Mouse (Mus musculus): Measurements from ENCODE around the gene Rnase4. TPM values are rescaled to one million over a fixed set of nuclear protein-coding genes. Genes with fewer than 3 reads are reported as not detected.
"Not testable (repeated sequence)": the region's sequence is repeated elsewhere in the genome, so short reads cannot be mapped to it uniquely, and the experiment has no call there.

The Rnase4 gene
- polyA plus RNA-seq, 1 experiment from 2014 or later: 26.3 TPM

GRCm38 (mm10) chr14:51089674-51090076 is 1.2 kb upstream of the Rnase4 start:
- H3K27ac ChIP-seq: peak overlapping the region; percentile 87
- peak overlapping the region; percentile 88 for H3K4me2 ChIP-seq
- peak overlapping the region; percentile 59 for H3K9ac ChIP-seq
- under 1% methylated on average over 15 of the region's 15 CpGs for WGBS
- peak overlapping the region; percentile 89 for H3K4me3 ChIP-seq
- no peaks in the 10 kb centered on the region for H3K36me3 ChIP-seq
- H3K9me3 ChIP-seq (replicated peaks): no peaks in the 10 kb centered on the region
- no peaks in the 10 kb centered on the region for H3K27me3 ChIP-seq
- ATAC-seq (replicated peaks; ENCODE audit: insufficient number of reproducible peaks, insufficient read depth, low FRiP score, low read depth): no peak
- H3K4me1 ChIP-seq (replicated peaks): peaks cover 19% of the 10 kb centered on the region; the same call in 1 of the 2 replicates

- H3K9me3 ChIP-seq (replicated peaks): no peaks in the 10 kb centered on the region
- H3K4me1 ChIP-seq (replicated peaks): peaks cover 19% of the 10 kb centered on the region; the same call in 1 of the 2 replicates
- peak overlapping the region; percentile 88 for H3K4me2 ChIP-seq
- H3K27me3 ChIP-seq: no peaks in the 10 kb centered on the region
- H3K27ac ChIP-seq: peak overlapping the region; percentile 87
- peak overlapping the region; percentile 89 for H3K4me3 ChIP-seq
- ATAC-seq (replicated peaks; ENCODE audit: insufficient number of reproducible peaks, insufficient read depth, low FRiP score, low read depth): peak; percentile 24; the same call in 1 of the 2 replicates
- no peaks in the 10 kb centered on the region for H3K36me3 ChIP-seq
- WGBS: under 1% methylated on average over 27 of the region's 27 CpGs
- H3K9ac ChIP-seq: peak overlapping the region; percentile 59
Observed at GRCm38 (mm10) chr14:51090077-51090781, 648 bp upstream of the Rnase4 start.

- Histone ChIP-seq H3K9me3 (replicated peaks) (no peaks in the 10 kb centered on the region), H3K27me3 (no peaks in the 10 kb centered on the region), H3K4me1 (replicated peaks) (peaks cover 21% of the 10 kb centered on the region; the same call in 1 of the 2 replicates), H3K27ac (peak overlapping the region; percentile 42; the same call in 1 of the 2 replicates), H3K4me2 (peak overlapping the region; percentile 88), H3K36me3 (no peaks in the 10 kb centered on the region), H3K9ac (no peak overlapping the region), H3K4me3 (peak overlapping the region; percentile 89; the same call in 1 of the 2 replicates)
- WGBS: 59% methylated on average over 8 of the region's 8 CpGs
- ATAC-seq (replicated peaks; ENCODE audit: insufficient number of reproducible peaks, insufficient read depth, low FRiP score, low read depth): no peak
Observed at GRCm38 (mm10) chr14:51092073-51092620, 1.3 kb downstream of the Rnase4 start.

GRCm38 (mm10) chr14:51093496-51093895 is 2.6 kb downstream of the Rnase4 start:
- ATAC-seq (replicated peaks; ENCODE audit: insufficient number of reproducible peaks, insufficient read depth, low FRiP score, low read depth): no peak
- no peak overlapping the region for H3K27ac ChIP-seq
- WGBS: 24% methylated on average over 3 of the region's 3 CpGs

GRCm38 (mm10) chr14:51094096-51094875 is 3.4 kb downstream of the Rnase4 start:
- 74% methylated on average over 5 of the region's 5 CpGs for WGBS
- ATAC-seq (replicated peaks; ENCODE audit: insufficient number of reproducible peaks, insufficient read depth, low FRiP score, low read depth): no peak
- Histone ChIP-seq H3K36me3 (no peaks in the 10 kb centered on the region), H3K4me3 (no peak overlapping the region), H3K9me3 (replicated peaks) (no peaks in the 10 kb centered on the region), H3K4me1 (replicated peaks) (peaks cover 18% of the 10 kb centered on the region; the same call in 1 of the 2 replicates), H3K4me2 (no peak overlapping the region), H3K9ac (no peak overlapping the region), H3K27me3 (no peaks in the 10 kb centered on the region), H3K27ac (no peak overlapping the region; the same call in 1 of the 2 replicates)

More at GRCm38 (mm10) chr14:51093496-51093895, 2.6 kb downstream of the Rnase4 start:
- Histone ChIP-seq H3K36me3 (no peaks in the 10 kb centered on the region), H3K4me2 (0 out of 2 replicates have a peak overlapping the region, but pooled peaks have one; percentile 4), H3K27me3 (no peaks in the 10 kb centered on the region), H3K9ac (no peak overlapping the region), H3K4me3 (no peak overlapping the region), H3K9me3 (replicated peaks) (no peaks in the 10 kb centered on the region), H3K4me1 (replicated peaks) (peaks cover 18% of the 10 kb centered on the region; the same call in 1 of the 2 replicates)

GRCm38 (mm10) chr14:51094921-51095320 is 4.0 kb downstream of the Rnase4 start:
- no peaks in the 10 kb centered on the region for H3K36me3 ChIP-seq
- no peak overlapping the region for H3K4me2 ChIP-seq
- no peak overlapping the region for H3K4me3 ChIP-seq
- no peak overlapping the region for H3K27ac ChIP-seq
- 60% methylated on average over 9 of the region's 9 CpGs for WGBS
- H3K9ac ChIP-seq: no peak overlapping the region
- no peak for ATAC-seq (replicated peaks; ENCODE audit: insufficient number of reproducible peaks, insufficient read depth, low FRiP score, low read depth)
- no peaks in the 10 kb centered on the region for H3K27me3 ChIP-seq
- no peaks in the 10 kb centered on the region for H3K9me3 ChIP-seq (replicated peaks)
- peaks cover 18% of the 10 kb centered on the region; the same call in 1 of the 2 replicates for H3K4me1 ChIP-seq (replicated peaks)

- no peaks in the 10 kb centered on the region for H3K36me3 ChIP-seq
- H3K9me3 ChIP-seq (replicated peaks): no peaks in the 10 kb centered on the region
- no peak for ATAC-seq (replicated peaks; ENCODE audit: insufficient number of reproducible peaks, insufficient read depth, low FRiP score, low read depth)
- no peak overlapping the region for H3K9ac ChIP-seq
- no peak overlapping the region for H3K4me2 ChIP-seq
- WGBS: 61% methylated on average over 9 of the region's 9 CpGs
- H3K4me3 ChIP-seq: no peak overlapping the region
- peaks cover 18% of the 10 kb centered on the region; the same call in 1 of the 2 replicates for H3K4me1 ChIP-seq (replicated peaks)
- no peaks in the 10 kb centered on the region for H3K27me3 ChIP-seq
- H3K27ac ChIP-seq: no peak overlapping the region
Observed at GRCm38 (mm10) chr14:51095736-51096524, 5.1 kb downstream of the Rnase4 start.

DNA sequence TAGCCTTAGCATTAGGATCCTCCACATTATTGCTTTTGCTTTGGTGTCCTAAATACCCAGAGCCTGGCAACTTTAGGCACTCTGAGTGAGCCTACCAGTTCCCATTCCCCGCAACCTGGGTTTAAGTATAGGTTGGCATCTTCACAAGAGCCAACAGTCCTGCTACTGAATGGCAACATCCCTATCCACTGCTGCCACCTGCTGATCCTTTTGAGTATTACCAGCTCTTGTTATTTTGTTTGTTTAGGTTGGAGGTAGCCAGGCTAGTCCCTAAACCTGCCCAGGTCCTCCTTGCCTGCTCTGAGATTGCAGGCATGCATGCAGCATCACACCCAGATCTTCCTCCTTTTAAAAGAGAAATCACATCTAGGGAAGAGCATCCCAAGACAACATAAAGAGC is 7.4 kb downstream of the Rnase4 start:
- not testable (repeated sequence) for H3K36me3 ChIP-seq; H3K27ac ChIP-seq; H3K4me1 ChIP-seq (replicated peaks); H3K9ac ChIP-seq; H3K4me3 ChIP-seq; H3K27me3 ChIP-seq; H3K4me2 ChIP-seq; H3K9me3 ChIP-seq (replicated peaks)
- ATAC-seq (replicated peaks; ENCODE audit: insufficient number of reproducible peaks, insufficient read depth, low FRiP score, low read depth): 0 out of 2 replicates have a peak, but pooled peaks have one; percentile 6
- 35% methylated on average over 1 of the region's 1 CpGs for WGBS

DNA sequence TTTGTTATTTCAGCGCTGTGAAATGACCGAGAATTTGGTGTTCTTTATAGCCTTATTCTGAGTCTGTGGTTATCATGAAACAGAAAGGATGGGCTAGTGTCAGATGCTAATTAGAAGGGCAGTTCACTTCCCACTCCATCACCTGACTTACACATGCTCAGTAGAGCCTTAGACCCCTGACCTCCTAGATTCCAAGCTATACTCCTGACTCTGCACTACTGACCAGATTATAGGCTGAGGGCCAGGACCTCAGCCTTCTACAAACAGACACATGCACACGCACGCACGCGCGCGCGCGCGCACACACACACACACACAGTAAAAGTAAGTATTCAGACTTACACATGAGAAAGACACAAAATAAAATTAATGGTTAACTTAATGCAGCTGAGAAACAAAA is 8.0 kb downstream of the Rnase4 start:
- Histone ChIP-seq H3K9ac (no peak overlapping the region), H3K4me1 (replicated peaks) (0 out of 2 replicates have a peak, but pooled peaks cover 3% of the 10 kb centered on the region), H3K36me3 (no peaks in the 10 kb centered on the region), H3K9me3 (replicated peaks) (no peaks in the 10 kb centered on the region), H3K4me3 (no peak overlapping the region), H3K4me2 (no peak overlapping the region), H3K27ac (no peak overlapping the region), H3K27me3 (no peaks in the 10 kb centered on the region)
- no peak for ATAC-seq (replicated peaks; ENCODE audit: insufficient number of reproducible peaks, insufficient read depth, low FRiP score, low read depth)
- WGBS: 94% methylated on average over 11 of the region's 11 CpGs

DNA sequence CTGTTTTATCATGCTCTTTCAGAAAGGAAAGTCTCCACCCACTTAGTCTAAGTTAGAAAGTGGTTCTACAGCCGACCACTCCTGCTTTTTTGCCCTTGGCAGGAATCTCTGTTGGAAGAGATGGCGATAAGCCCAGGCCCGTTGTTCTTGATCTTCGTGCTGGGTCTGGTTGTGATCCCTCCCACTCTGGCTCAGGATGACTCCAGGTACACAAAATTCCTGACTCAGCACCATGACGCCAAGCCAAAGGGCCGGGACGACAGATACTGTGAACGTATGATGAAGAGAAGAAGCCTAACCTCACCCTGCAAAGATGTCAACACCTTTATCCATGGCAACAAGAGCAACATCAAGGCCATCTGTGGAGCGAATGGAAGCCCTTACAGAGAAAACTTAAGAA is 10.4 kb downstream of the Rnase4 start:
- 57% methylated on average over 9 of the region's 9 CpGs for WGBS
- no peak for ATAC-seq (replicated peaks; ENCODE audit: insufficient number of reproducible peaks, insufficient read depth, low FRiP score, low read depth)
- H3K9me3 ChIP-seq (replicated peaks): no peaks in the 10 kb centered on the region

More for the DNA sequence above, 10.4 kb downstream of the Rnase4 start:
- H3K27ac ChIP-seq: no peak overlapping the region
- no peak overlapping the region for H3K4me3 ChIP-seq
- no peak overlapping the region for H3K9ac ChIP-seq
- no peaks in the 10 kb centered on the region for H3K4me1 ChIP-seq (replicated peaks)
- H3K27me3 ChIP-seq: no peaks in the 10 kb centered on the region
- H3K36me3 ChIP-seq: no peaks in the 10 kb centered on the region
- H3K4me2 ChIP-seq: no peak overlapping the region

Measured in heart, embryonic 15.5 days (tissue).